Mouse (Mus musculus): ENCODE measurements around the gene Slc25a29. TPM values are rescaled to one million over a fixed set of nuclear protein-coding genes. Genes with fewer than 3 reads are reported as not detected.

Slc25a29 gene
- 5.5 TPM for polyA plus RNA-seq (2012; fragmentation: generic; extraction: Trizol)
- long read RNA-seq, experiment 1, transcript Slc25a29-201 (4 exons, 1,976 nt), result major isoform, 28 of 37 reads
- long read RNA-seq, experiment 1, partial matches to known transcripts, result 0 of 37 reads
- long read RNA-seq, experiment 1, other reads (novel, unspliced or antisense), result 9 of 37 reads
- long read RNA-seq, experiment 2, transcript Slc25a29-201 (4 exons, 1,976 nt), result major isoform, 78 of 87 reads
- long read RNA-seq, experiment 2, partial matches to known transcripts, result 0 of 87 reads
- long read RNA-seq, experiment 2, other reads (novel, unspliced or antisense), result 9 of 87 reads

DNA sequence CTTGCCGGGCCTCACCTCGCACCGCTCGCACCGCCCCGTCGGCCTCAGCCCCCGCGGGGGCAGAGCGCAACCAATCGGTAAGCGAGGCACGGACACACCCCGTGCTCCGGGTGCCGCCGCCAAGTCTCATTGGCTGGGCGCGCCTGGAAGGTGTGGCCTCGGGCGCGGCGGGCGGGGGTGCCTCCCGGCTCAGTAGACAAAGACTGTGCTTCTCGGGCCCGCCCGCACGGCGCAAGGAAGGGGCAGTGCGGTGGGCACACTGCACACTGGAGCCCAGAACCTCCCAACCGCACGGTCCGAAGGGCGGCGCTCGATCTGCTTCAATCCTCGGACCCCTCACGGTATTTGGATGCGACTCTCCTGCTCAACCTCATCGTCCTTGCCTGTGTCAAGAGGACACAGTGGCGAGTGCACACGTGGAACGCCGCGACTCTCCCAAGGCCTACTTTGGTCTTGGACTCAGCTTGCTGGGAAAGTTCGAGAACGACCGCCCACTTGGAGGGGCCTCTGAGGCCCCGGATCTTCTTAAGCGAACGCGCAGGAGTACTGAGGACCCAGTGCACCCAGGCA is at the start of gene Slc25a29, which contains the start of gene Slc25a47:
Slc25a29 (minus strand) TSS at position 44 of the 570 bp plus-strand sequence.
Slc25a47 (plus strand) TSS at position 207 of the 570 bp plus-strand sequence.
- Histone ChIP-seq H3K27me3 (ENCODE audit: control insufficient read depth, insufficient read depth, insufficient read length) (no peaks in the 10 kb centered on the region), H3K36me3 (ENCODE audit: control insufficient read depth, insufficient read depth) (no peaks in the 10 kb centered on the region), H3ac (ENCODE audit: control insufficient read depth, insufficient read length, low read depth) (peak within 1 kb of the TSS; percentile 90), H3K79me3 (ENCODE audit: low read depth) (peaks cover 18% of the 10 kb centered on the region), H3K79me2 (ENCODE audit: control insufficient read depth, insufficient read depth) (peaks cover 41% of the 10 kb centered on the region), H3K4me3 (ENCODE audit: insufficient read depth, poor library complexity, severe bottlenecking) (peak within 1 kb of the TSS; percentile 52)
- TF ChIP-seq USF1 (IDR thresholded peaks at IDR 0.05; ENCODE audit: low read depth) (no peak), CTCF (IDR thresholded peaks at IDR 0.05; ENCODE audit: control insufficient read depth, insufficient read depth, insufficient read length) (no peak), MYOD1 (IDR thresholded peaks at IDR 0.05; ENCODE audit: control insufficient read depth, insufficient read length, low read depth) (no peak), MAX (IDR thresholded peaks at IDR 0.05) (peak; percentile 77), CEBPB (IDR thresholded peaks at IDR 0.05; ENCODE audit: low read depth) (no peak)

DNA sequence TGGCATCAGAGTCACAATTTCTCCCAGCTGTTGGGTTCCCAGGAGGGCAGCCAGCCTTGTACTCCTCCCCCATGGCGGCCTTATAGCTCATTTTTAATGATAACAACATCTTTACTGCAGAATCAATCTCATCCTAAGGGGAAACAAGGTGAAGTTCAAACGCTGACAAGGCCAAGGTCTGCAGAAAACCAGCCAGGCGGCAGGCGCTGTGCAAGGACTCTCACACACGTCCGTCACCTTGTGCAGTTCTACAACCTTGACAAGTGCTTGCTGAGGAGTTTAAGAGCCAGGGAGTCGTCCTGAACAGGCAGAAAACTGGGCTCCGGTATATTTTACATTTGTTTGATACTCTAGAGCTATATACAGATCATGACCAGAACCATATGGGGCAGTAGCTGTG is 47.1 kb upstream of the Slc25a29 start:
- no peak overlapping the region for H3ac ChIP-seq (ENCODE audit: control insufficient read depth, insufficient read length, low read depth)
- no peaks in the 10 kb centered on the region for H3K27me3 ChIP-seq (ENCODE audit: control insufficient read depth, insufficient read depth, insufficient read length)
- H3K4me3 ChIP-seq (ENCODE audit: insufficient read depth, poor library complexity, severe bottlenecking), result no peak overlapping the region
- TF ChIP-seq CTCF (IDR thresholded peaks at IDR 0.05; ENCODE audit: control insufficient read depth, insufficient read depth, insufficient read length) (no peak), CEBPB (IDR thresholded peaks at IDR 0.05; ENCODE audit: low read depth) (no peak), MYOD1 (IDR thresholded peaks at IDR 0.05; ENCODE audit: control insufficient read depth, insufficient read length, low read depth) (no peak), MAX (IDR thresholded peaks at IDR 0.05) (no peak), FOSL1 (IDR thresholded peaks at IDR 0.05; ENCODE audit: insufficient read depth, low read length, poor library complexity, severe bottlenecking) (no peak)
- H3K79me3 ChIP-seq (ENCODE audit: low read depth), result peaks cover 12% of the 10 kb centered on the region
- H3K79me2 ChIP-seq (ENCODE audit: control insufficient read depth, insufficient read depth), result peaks cover 30% of the 10 kb centered on the region
- H3K36me3 ChIP-seq (ENCODE audit: control insufficient read depth, insufficient read depth), result peaks cover 57% of the 10 kb centered on the region

- Histone ChIP-seq H3K79me3 (ENCODE audit: low read depth) (peaks cover 12% of the 10 kb centered on the region), H3K79me2 (ENCODE audit: control insufficient read depth, insufficient read depth) (peaks cover 18% of the 10 kb centered on the region), H3K27me3 (ENCODE audit: control insufficient read depth, insufficient read depth, insufficient read length) (no peaks in the 10 kb centered on the region), H3K36me3 (ENCODE audit: control insufficient read depth, insufficient read depth) (peaks cover 45% of the 10 kb centered on the region), H3K4me3 (ENCODE audit: insufficient read depth, poor library complexity, severe bottlenecking) (no peak overlapping the region), H3ac (ENCODE audit: control insufficient read depth, insufficient read length, low read depth) (no peak overlapping the region)
- TF ChIP-seq USF1 (IDR thresholded peaks at IDR 0.05; ENCODE audit: low read depth), result no peak
- no peak for TF ChIP-seq CEBPB (IDR thresholded peaks at IDR 0.05; ENCODE audit: low read depth)
- TF ChIP-seq MYOD1 (IDR thresholded peaks at IDR 0.05; ENCODE audit: control insufficient read depth, insufficient read length, low read depth), result no peak
- no peak for TF ChIP-seq CTCF (IDR thresholded peaks at IDR 0.05; ENCODE audit: control insufficient read depth, insufficient read depth, insufficient read length)
- no peak for TF ChIP-seq MAX (IDR thresholded peaks at IDR 0.05)
- no peak for TF ChIP-seq FOSL1 (IDR thresholded peaks at IDR 0.05; ENCODE audit: insufficient read depth, low read length, poor library complexity, severe bottlenecking)
- no peak for TF ChIP-seq MYOG (IDR thresholded peaks at IDR 0.05; ENCODE audit: control insufficient read depth, extremely low read depth, insufficient read length)
These were observed 45.5 kb upstream of the Slc25a29 start for GRCm38 (mm10) chr12:108881192-108881591.

GRCm38 (mm10) chr12:108880606-108881005 is 44.9 kb upstream of the Slc25a29 start:
- Histone ChIP-seq H3K4me3 (ENCODE audit: insufficient read depth, poor library complexity, severe bottlenecking) (no peak overlapping the region), H3ac (ENCODE audit: control insufficient read depth, insufficient read length, low read depth) (no peak overlapping the region), H3K27me3 (ENCODE audit: control insufficient read depth, insufficient read depth, insufficient read length) (no peaks in the 10 kb centered on the region), H3K79me2 (ENCODE audit: control insufficient read depth, insufficient read depth) (peaks cover 15% of the 10 kb centered on the region), H3K36me3 (ENCODE audit: control insufficient read depth, insufficient read depth) (peaks cover 47% of the 10 kb centered on the region), H3K79me3 (ENCODE audit: low read depth) (peaks cover 12% of the 10 kb centered on the region)
- TF ChIP-seq MAX (IDR thresholded peaks at IDR 0.05) (no peak), CTCF (IDR thresholded peaks at IDR 0.05; ENCODE audit: control insufficient read depth, insufficient read depth, insufficient read length) (no peak), MYOG (IDR thresholded peaks at IDR 0.05; ENCODE audit: control insufficient read depth, extremely low read depth, insufficient read length) (no peak), CEBPB (IDR thresholded peaks at IDR 0.05; ENCODE audit: low read depth) (no peak), MYOD1 (IDR thresholded peaks at IDR 0.05; ENCODE audit: control insufficient read depth, insufficient read length, low read depth) (no peak), FOSL1 (IDR thresholded peaks at IDR 0.05; ENCODE audit: insufficient read depth, low read length, poor library complexity, severe bottlenecking) (no peak), USF1 (IDR thresholded peaks at IDR 0.05; ENCODE audit: low read depth) (no peak)

DNA sequence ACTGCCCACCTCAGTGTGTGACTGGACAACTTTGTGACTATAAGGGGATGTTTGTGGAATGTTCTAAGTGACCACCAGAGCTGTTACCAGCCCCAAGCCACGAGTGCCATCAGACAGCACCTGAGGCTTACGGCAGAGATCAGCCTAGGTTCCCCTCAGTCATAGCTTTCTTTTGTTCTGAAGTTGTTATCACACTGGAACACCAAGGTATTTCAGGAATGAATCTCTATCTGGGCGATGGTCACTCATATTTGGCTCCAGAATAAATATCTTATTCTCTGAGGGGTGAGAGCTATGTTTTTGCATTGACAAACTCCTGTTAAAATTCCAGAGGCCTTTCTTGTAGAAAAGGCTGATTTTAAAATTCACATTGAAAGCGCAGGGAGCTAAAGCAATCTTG is 43.5 kb upstream of the Slc25a29 start:
- Histone ChIP-seq H3K27me3 (ENCODE audit: control insufficient read depth, insufficient read depth, insufficient read length) (no peaks in the 10 kb centered on the region), H3K79me3 (ENCODE audit: low read depth) (peaks cover 7% of the 10 kb centered on the region), H3K4me3 (ENCODE audit: insufficient read depth, poor library complexity, severe bottlenecking) (no peak overlapping the region), H3ac (ENCODE audit: control insufficient read depth, insufficient read length, low read depth) (no peak overlapping the region), H3K79me2 (ENCODE audit: control insufficient read depth, insufficient read depth) (peaks cover 2% of the 10 kb centered on the region), H3K36me3 (ENCODE audit: control insufficient read depth, insufficient read depth) (peaks cover 48% of the 10 kb centered on the region)
- TF ChIP-seq CTCF (IDR thresholded peaks at IDR 0.05; ENCODE audit: control insufficient read depth, insufficient read depth, insufficient read length) (no peak), MYOD1 (IDR thresholded peaks at IDR 0.05; ENCODE audit: control insufficient read depth, insufficient read length, low read depth) (no peak), USF1 (IDR thresholded peaks at IDR 0.05; ENCODE audit: low read depth) (no peak), FOSL1 (IDR thresholded peaks at IDR 0.05; ENCODE audit: insufficient read depth, low read length, poor library complexity, severe bottlenecking) (no peak), CEBPB (IDR thresholded peaks at IDR 0.05; ENCODE audit: low read depth) (no peak)
